Mouse (Mus musculus) bone marrow, adult 2 months (tissue): ENCODE results near the gene Pepd.

ENCODE experiments used
- CTCF ChIP-seq: fragments of 200-500 bp; IDR thresholded peaks from 2 replicates; pipeline ENCODE4 v1.5.1; 2011; ENCODE audit warnings: low read length, control low read depth; ENCODE audit not compliant: control insufficient read depth, insufficient read depth
- POLR2A ChIP-seq: fragments of 200-500 bp; IDR thresholded peaks from 2 replicates; pipeline ENCODE4 v1.6.1; 2011; ENCODE audit warnings: low read depth, mild to moderate bottlenecking, control low read depth, low read length, borderline replicate concordance; ENCODE audit not compliant: control insufficient read depth

DNA sequence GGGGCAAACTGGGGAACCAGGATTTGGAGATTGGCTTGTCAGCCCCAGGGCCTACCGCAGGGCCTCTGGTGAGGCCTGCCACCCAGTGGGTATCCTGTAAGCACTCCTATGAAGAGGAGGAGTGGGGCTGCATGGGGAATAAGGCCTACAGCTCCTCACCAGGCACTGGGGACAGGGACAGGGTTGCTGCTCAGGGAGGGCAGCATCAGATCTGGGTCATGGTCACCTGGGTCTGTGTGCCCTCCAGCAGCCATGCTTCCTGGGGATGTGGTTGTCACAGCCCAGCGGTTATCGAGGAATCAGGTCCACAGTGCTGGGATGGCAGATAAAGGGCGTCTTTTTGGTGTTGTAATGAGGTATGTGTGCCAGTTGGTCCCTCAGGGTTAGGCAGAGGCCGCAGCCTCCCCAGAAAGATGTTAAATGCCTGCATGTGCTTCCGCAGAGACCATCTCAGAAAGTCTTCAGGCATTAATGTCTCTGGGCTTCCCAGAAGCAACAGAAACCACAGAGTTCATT, 79.6 kb downstream of the Pepd start:
- TF ChIP-seq CTCF: no peak
- TF ChIP-seq POLR2A: no peak
